ENCODE assay signal across 8 mouse cellular contexts in the genomic region with DNA sequence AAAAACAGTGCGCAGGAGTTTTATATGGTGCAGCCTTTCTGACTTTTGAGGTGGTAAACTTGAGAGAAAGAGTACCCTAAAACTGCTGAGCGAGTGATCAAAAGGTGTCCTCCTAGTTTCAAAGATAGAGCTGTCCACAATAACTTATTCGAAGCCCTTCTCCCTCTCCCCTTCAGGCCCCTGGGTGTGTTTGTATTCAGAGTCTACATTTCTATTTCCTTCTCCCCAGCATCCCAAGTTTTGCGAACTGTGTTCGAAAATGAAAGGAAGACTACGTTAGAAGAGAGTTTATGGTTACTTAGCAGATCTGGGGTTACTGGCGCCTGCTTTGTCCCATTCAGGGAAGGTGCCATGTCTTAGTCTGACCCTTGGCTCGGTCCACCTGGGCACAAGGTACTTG. TPM values are rescaled to one million over a fixed set of nuclear protein-coding genes. Genes with fewer than 3 reads are reported as not detected.
DNase-seq lines count a peak whose midpoint lies in the region; ATAC-seq and TF ChIP-seq lines count a peak whose summit lies in the region.

No protein-coding gene starts in this region.

- TF ChIP-seq POLR2A in small intestine, adult 2 months (IDR thresholded peaks at IDR 0.05; ENCODE audit: low read depth, low read length) = no peak

- WGBS in lung, embryonic 15.5 days = 55% methylated on average over 8 of the region's 8 CpGs
- 58% methylated on average over 8 of the region's 8 CpGs for WGBS in embryonic facial prominence, embryonic 15.5 days
- 62% methylated on average over 8 of the region's 8 CpGs for WGBS in limb, embryonic 12.5 days
- WGBS in small intestine, adult 2 months = 55% methylated on average over 8 of the region's 8 CpGs

- H3K9ac ChIP-seq in lung, embryonic 15.5 days = peak overlapping the region; percentile 40
- H3K9ac ChIP-seq in embryonic facial prominence, embryonic 15.5 days = no peak overlapping the region
- H3K9ac ChIP-seq in limb, embryonic 12.5 days (replicated peaks) = 0 out of 2 replicates have a peak overlapping the region, but pooled peaks have one; percentile 100

- H3K4me1 ChIP-seq in lung, embryonic 15.5 days = peaks cover 8% of the 10 kb centered on the region; the same call in 1 of the 2 replicates
- H3K4me1 ChIP-seq in embryonic facial prominence, embryonic 15.5 days = peaks cover 13% of the 10 kb centered on the region
- peaks cover 17% of the 10 kb centered on the region for H3K4me1 ChIP-seq in limb, embryonic 12.5 days (replicated peaks)
- H3K4me1 ChIP-seq in small intestine, adult 2 months (ENCODE audit: control insufficient read depth, insufficient read depth, insufficient read length, low read length) = no peaks in the 10 kb centered on the region

- peak overlapping the region; percentile 66 for H3K4me2 ChIP-seq in lung, embryonic 15.5 days
- H3K4me2 ChIP-seq in embryonic facial prominence, embryonic 15.5 days (replicated peaks) = peak overlapping the region; percentile 69
- H3K4me2 ChIP-seq in limb, embryonic 12.5 days = peak overlapping the region; percentile 69

- no peaks in the 10 kb centered on the region for H3K36me3 ChIP-seq in lung, embryonic 15.5 days
- H3K36me3 ChIP-seq in embryonic facial prominence, embryonic 15.5 days = no peaks in the 10 kb centered on the region
- 0 out of 2 replicates have a peak, but pooled peaks cover 9% of the 10 kb centered on the region for H3K36me3 ChIP-seq in limb, embryonic 12.5 days
- no peaks in the 10 kb centered on the region for H3K36me3 ChIP-seq in small intestine, adult 2 months (ENCODE audit: control insufficient read depth, insufficient read depth, low read length)

- intact Hi-C loops in gastrocnemius, postnatal 36 days (cut with DNase I) = loop anchor here (5.0 kb wide), 1 partner anchor 136 kb away; a partner anchor contains a TSS

- peak overlapping the region; percentile 98 for H3K4me3 ChIP-seq in lung, embryonic 15.5 days
- H3K4me3 ChIP-seq in embryonic facial prominence, embryonic 15.5 days (replicated peaks) = peak overlapping the region; percentile 98
- H3K4me3 ChIP-seq in limb, embryonic 12.5 days (replicated peaks) = peak overlapping the region; percentile 98
- H3K4me3 ChIP-seq in small intestine, adult 2 months (ENCODE audit: low read depth, low read length) = peak overlapping the region; percentile 79

- TF ChIP-seq CTCF in small intestine, adult 2 months (IDR thresholded peaks at IDR 0.05; ENCODE audit: extremely low read depth, insufficient read length, insufficient replicate concordance, low read depth, low read length) = no peak

- no peak for ATAC-seq in lung, embryonic 15.5 days (ENCODE audit: borderline replicate concordance, extremely low read depth, low FRiP score, low TSS enrichment)
- ATAC-seq in embryonic facial prominence, embryonic 15.5 days (ENCODE audit: insufficient number of reproducible peaks, low FRiP score, low TSS enrichment, low read depth) = no peak
- no peak for ATAC-seq in limb, embryonic 12.5 days (ENCODE audit: insufficient number of reproducible peaks, insufficient read depth, low FRiP score, low TSS enrichment, low read depth)
- no peak for ATAC-seq in monocyte, adult 5-6 weeks (replicated peaks; ENCODE audit: insufficient number of reproducible peaks, low FRiP score, low TSS enrichment, poor library complexity, severe bottlenecking)

- no peaks in the 10 kb centered on the region for H3K27me3 ChIP-seq in lung, embryonic 15.5 days
- no peaks in the 10 kb centered on the region for H3K27me3 ChIP-seq in embryonic facial prominence, embryonic 15.5 days
- H3K27me3 ChIP-seq in limb, embryonic 12.5 days = no peaks in the 10 kb centered on the region
- no peaks in the 10 kb centered on the region for H3K27me3 ChIP-seq in small intestine, adult 2 months (ENCODE audit: control insufficient read depth, insufficient read depth, low read length)

- H3K9me3 ChIP-seq in lung, embryonic 15.5 days = no peaks in the 10 kb centered on the region
- H3K9me3 ChIP-seq in embryonic facial prominence, embryonic 15.5 days (replicated peaks) = no peaks in the 10 kb centered on the region
- H3K9me3 ChIP-seq in limb, embryonic 12.5 days = 0 out of 2 replicates have a peak, but pooled peaks cover 12% of the 10 kb centered on the region

- DNase-seq in lung, adult 18-20 months = no peak
- no peak for DNase-seq in right cerebral cortex, postnatal 4 days
- DNase-seq in gastrocnemius, postnatal 36 days = no peak

- H3K27ac ChIP-seq in lung, embryonic 15.5 days = no peak overlapping the region
- no peak overlapping the region for H3K27ac ChIP-seq in embryonic facial prominence, embryonic 15.5 days (replicated peaks)
- H3K27ac ChIP-seq in limb, embryonic 12.5 days = no peak overlapping the region
- peak overlapping the region; percentile 3; the same call in 1 of the 2 replicates for H3K27ac ChIP-seq in small intestine, adult 2 months (ENCODE audit: insufficient read depth, low read depth, low read length)

RNA-seq across cellular contexts. Expression of a gene that starts 20.0 kb away (rescaled TPM):
- polyA plus RNA-seq in lung, embryonic 15.5 days (2015; fragmentation: Nextera tagmentation; extraction: Ambion mirVana) = 25.3 and 26.4 TPM in 2 replicates
- polyA plus RNA-seq in embryonic facial prominence, embryonic 15.5 days (2015; fragmentation: Nextera tagmentation; extraction: Ambion mirVana) = 26.0 and 38.6 TPM in 2 replicates
- polyA plus RNA-seq in limb, embryonic 12.5 days (2016; fragmentation: Nextera tagmentation; extraction: Ambion mirVana) = 19.9 and 22.9 TPM in 2 replicates
- not detected in 2 replicates for polyA plus RNA-seq in small intestine, adult 2 months (2012; rRNA removed)
- 8.0 to 16.0 TPM (median 12.4 TPM) in 3 replicates for total RNA-seq in monocyte, adult 5-6 weeks (2017)
- 1 to 10 TPM; 2.4 to 3.0 TPM for total RNA-seq in gastrocnemius, postnatal 36 days (2021)

RNA-seq across cellular contexts. Expression of a gene that starts 42.4 kb away (rescaled TPM):
- 2,028 and 2,095 TPM in 2 replicates for polyA plus RNA-seq in lung, embryonic 15.5 days (2015; fragmentation: Nextera tagmentation; extraction: Ambion mirVana)
- polyA plus RNA-seq in embryonic facial prominence, embryonic 15.5 days (2015; fragmentation: Nextera tagmentation; extraction: Ambion mirVana) = 2,102 and 2,156 TPM in 2 replicates
- polyA plus RNA-seq in limb, embryonic 12.5 days (2016; fragmentation: Nextera tagmentation; extraction: Ambion mirVana) = 1,822 and 1,905 TPM in 2 replicates
- polyA plus RNA-seq in small intestine, adult 2 months (2012; rRNA removed) = 295 and 530 TPM in 2 replicates
- 224 to 349 TPM (median 269 TPM) in 3 replicates for total RNA-seq in monocyte, adult 5-6 weeks (2017)
- 1,000 to 10,000 TPM; 1,262 to 1,407 TPM for total RNA-seq in gastrocnemius, postnatal 36 days (2021)

Comparison
In these comparisons a context has a peak if more than half of its experiments do, and no peak if none do; other contexts are left out.
1. RNA of a gene that starts 20.0 kb away (polyA plus RNA-seq): 25.3 to 26.4 TPM in lung, embryonic 15.5 days, 26.0 to 38.6 TPM in embryonic facial prominence, embryonic 15.5 days and 19.9 to 22.9 TPM in limb, embryonic 12.5 days; not detected in small intestine, adult 2 months; every median in the first group is over 10 times any median in the second.
2. Peak in every context shown above with its lines, with median percentiles within 50 percentile points of each other: H3K4me2 ChIP-seq and H3K4me3 ChIP-seq.